Mouse (Mus musculus) kidney, adult 2 months (tissue): ENCODE measurements around the gene Pank3. TPM values are rescaled to one million over a fixed set of nuclear protein-coding genes. Genes with fewer than 3 reads are reported as not detected.

Experiments used
- DNase-seq: peaks from one replicate; pipeline ENCODE4 v3.0.0; 2021
- H3K27ac ChIP-seq: fragments of 200-500 bp; 2 replicates; pipeline ENCODE4 v1.5.1; 2012; ENCODE audit warnings: low read depth, low read length, control low read depth, inconsistent platforms; ENCODE audit not compliant: insufficient read depth
- H3K27me3 ChIP-seq: fragments of 200-500 bp; replicated peaks from 2 replicates; pipeline ENCODE4 v1.6.1; 2012; ENCODE audit warnings: mild to moderate bottlenecking, moderate library complexity, low read length, inconsistent platforms; ENCODE audit not compliant: control insufficient read depth, insufficient read depth
- H3K36me3 ChIP-seq: fragments of 200-500 bp; 2 replicates; pipeline ENCODE4 v1.6.1; 2012; ENCODE audit warnings: mild to moderate bottlenecking, moderate library complexity, low read length, inconsistent platforms; ENCODE audit not compliant: control insufficient read depth, insufficient read depth
- H3K4me1 ChIP-seq: fragments of 200-500 bp; 2 replicates; pipeline ENCODE4 v1.6.1; 2011; ENCODE audit warnings: low read length; ENCODE audit not compliant: control insufficient read depth, insufficient read depth
- H3K4me3 ChIP-seq: fragments of 200-500 bp; 2 replicates; pipeline ENCODE4 v1.5.1; 2011; ENCODE audit warnings: mild to moderate bottlenecking, low read depth, low read length, control low read depth; ENCODE audit not compliant: insufficient read depth
- CTCF ChIP-seq: fragments of 200-500 bp; conservative IDR thresholded peaks from 2 replicates; pipeline ENCODE4 v1.5.1; 2011; ENCODE audit warnings: low read depth, mild to moderate bottlenecking, control low read depth, low read length, moderate library complexity, mixed read lengths; ENCODE audit not compliant: insufficient read depth, insufficient read length
- POLR2A ChIP-seq: fragments of 200-500 bp; IDR thresholded peaks from one replicate; pipeline ENCODE4 v1.6.1; 2011; ENCODE audit warnings: low read depth, low read length, control low read depth
- WGBS: fragments of 180-500 bp; shearing (Covaris S2); methylation state at CpG from one replicate; pipeline ENCODE4 v1.1.7; 2018; 5-methylcytosine and 5-hydroxymethylcytosine counted together
- polyA plus RNA-seq: library from polyadenylated mRNA; depleted of rRNA; stranded (reverse); fragments of >200 nt; gene quantifications from 2 replicates; pipeline ENCODE4 v1.2.3, GENCODE M21; 2012

Pank3 gene
- polyA plus RNA-seq, 1 experiment = 10.4 TPM

DNA sequence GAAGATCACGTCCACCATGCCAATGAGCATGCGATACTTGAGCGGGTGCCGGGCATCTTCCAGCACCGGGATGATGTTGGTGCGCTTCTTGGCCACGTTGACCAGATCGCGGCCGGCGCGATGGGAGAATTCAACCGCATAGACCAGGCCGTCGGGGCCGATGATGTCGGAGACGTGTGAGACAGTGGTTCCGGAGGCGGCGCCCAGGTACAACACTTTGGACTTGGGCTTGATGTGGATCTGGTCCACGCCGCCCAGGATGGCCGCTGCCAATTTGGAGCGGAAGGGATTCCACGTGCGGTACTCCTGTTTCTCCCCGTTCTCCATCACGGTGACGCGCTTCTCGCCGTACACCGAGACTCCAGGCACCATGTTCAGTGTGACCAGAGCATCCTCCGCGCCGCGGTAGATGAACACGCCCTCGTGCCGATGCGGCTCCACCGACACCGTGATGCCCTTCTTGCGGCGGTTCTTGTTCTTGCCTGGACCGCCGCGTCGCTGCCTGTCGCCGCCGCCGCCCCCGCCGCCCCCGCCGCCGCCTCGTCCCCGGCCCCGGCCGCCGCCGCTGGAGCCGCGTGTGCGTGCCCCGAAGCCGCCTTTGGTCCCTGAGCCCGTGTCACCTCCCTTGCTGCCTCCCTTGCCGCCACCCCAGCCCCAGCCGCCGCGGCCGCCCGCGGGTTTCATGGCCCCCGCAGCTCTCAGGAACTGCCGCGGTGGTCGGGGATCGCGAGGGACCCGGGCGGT is 28.6 kb downstream of the Pank3 start:
- TF ChIP-seq POLR2A (no peak), CTCF (no peak)
- no peak for DNase-seq
- H3K36me3 ChIP-seq = no peaks in the 10 kb centered on the region
- H3K4me1 ChIP-seq = no peaks in the 10 kb centered on the region
- H3K4me3 ChIP-seq = no peak overlapping the region
- WGBS = 5% methylated on average over 85 of the region's 86 CpGs
- peaks cover 3% of the 10 kb centered on the region; the same call in 1 of the 2 replicates for H3K27me3 ChIP-seq
- no peak overlapping the region for H3K27ac ChIP-seq

DNA sequence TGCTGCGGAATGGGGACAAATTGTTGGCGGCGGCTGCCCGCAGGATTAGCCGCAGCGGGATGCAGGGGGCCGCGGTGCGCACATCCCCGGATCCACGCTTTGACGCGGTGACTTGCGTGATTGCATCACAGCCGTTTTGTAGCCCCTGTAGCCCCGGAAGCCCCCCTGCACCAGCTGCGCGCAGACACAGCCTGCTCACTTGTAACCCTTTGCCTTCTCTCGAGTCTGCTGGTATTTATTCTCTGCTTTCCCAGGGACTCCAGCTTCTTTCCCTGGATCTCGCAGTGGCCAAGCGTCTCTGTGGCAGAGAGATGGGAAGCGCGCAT is 29.2 kb downstream of the Pank3 start:
- no peaks in the 10 kb centered on the region for H3K4me1 ChIP-seq
- no peak overlapping the region for H3K4me3 ChIP-seq
- TF ChIP-seq CTCF (no peak), POLR2A (no peak)
- DNase-seq = no peak
- no peak overlapping the region for H3K27ac ChIP-seq
- 6% methylated on average over 23 of the region's 23 CpGs for WGBS
- H3K27me3 ChIP-seq = peaks cover 3% of the 10 kb centered on the region; the same call in 1 of the 2 replicates
- no peaks in the 10 kb centered on the region for H3K36me3 ChIP-seq

DNA sequence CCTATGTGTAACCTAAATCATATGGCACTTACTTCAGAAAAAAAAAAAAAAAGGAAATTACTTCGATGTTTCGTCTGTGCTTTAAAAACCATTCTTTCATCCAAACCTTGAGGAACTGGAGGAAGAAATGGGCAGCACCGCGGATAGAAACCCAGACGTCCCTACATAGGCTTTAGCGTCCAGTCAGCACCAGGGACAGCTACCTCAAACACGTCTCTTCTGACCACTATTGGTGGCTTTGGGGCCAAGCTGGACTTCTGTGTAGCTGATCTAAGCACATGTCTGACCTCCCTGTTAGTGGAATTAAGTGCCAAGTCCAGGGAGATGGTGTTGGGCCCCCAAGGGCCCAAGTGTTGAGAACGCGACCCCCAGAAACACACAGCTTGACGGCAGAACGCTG is 29.6 kb downstream of the Pank3 start, which contains the start of gene Fbll1:
Gene Fbll1 (minus strand): TSS at position 11 of the 400 bp plus-strand sequence.
- H3K27ac ChIP-seq = no peak within 1 kb of the TSS
- DNase-seq = peak; percentile 26
- 17% methylated on average over 11 of the region's 11 CpGs for WGBS
- TF ChIP-seq POLR2A (no peak), CTCF (no peak)
- no peaks in the 10 kb centered on the region for H3K4me1 ChIP-seq
- H3K4me3 ChIP-seq = no peak within 1 kb of the TSS
- H3K27me3 ChIP-seq = peaks cover 3% of the 10 kb centered on the region; the same call in 1 of the 2 replicates
- H3K36me3 ChIP-seq = no peaks in the 10 kb centered on the region

DNA sequence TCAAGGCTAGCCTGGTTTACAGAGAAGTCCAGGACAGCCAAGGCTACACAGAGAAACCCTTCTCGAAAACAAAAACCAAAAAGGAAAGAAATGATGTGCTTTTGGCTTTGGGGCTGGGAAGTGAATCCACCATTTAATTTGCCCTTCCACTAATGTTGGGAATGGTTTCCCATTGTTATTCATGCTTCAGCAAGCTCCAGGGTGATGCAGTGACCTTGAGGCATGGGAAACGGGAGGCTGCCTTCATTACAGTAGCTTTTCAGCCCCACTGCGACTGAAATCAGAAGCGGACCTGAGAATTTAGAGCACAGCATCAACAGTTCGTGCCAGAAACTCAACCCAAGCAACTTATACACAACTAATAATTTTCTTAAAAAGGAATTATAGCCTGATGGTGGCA is 32.0 kb downstream of the Pank3 start:
- H3K4me1 ChIP-seq = no peaks in the 10 kb centered on the region
- no peaks in the 10 kb centered on the region for H3K36me3 ChIP-seq
- no peak for DNase-seq
- TF ChIP-seq CTCF (no peak), POLR2A (no peak)
- 0 out of 2 replicates have a peak, but pooled peaks cover 3% of the 10 kb centered on the region for H3K27me3 ChIP-seq
- H3K27ac ChIP-seq = no peak overlapping the region
- H3K4me3 ChIP-seq = no peak overlapping the region
- 66% methylated on average over 5 of the region's 5 CpGs for WGBS

DNA sequence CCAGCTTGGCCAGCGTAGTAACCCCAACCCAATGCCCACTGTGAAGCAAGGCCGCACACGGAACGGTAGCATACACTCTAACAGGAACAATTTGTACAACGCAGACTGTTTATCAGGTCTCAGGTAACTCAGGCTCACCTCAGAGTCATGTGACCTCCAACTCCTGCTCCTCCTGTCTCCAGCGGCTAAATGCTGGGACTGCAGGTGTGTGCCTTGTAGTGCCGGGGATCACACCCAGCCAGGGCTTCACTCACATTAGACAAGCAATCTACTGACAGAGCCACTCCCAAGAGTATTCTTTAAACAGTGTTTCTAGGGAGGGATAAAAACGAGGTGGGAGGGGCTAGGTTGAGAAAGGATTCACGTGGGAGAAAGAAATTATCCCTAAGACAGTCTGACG is 42.2 kb downstream of the Pank3 start:
- no peaks in the 10 kb centered on the region for H3K4me1 ChIP-seq
- TF ChIP-seq POLR2A = no peak
- no peak for TF ChIP-seq CTCF
- 86% methylated on average over 10 of the region's 10 CpGs for WGBS
- peaks cover 13% of the 10 kb centered on the region for H3K36me3 ChIP-seq
- no peaks in the 10 kb centered on the region for H3K27me3 ChIP-seq
- H3K4me3 ChIP-seq = no peak overlapping the region
- DNase-seq = no peak
- no peak overlapping the region for H3K27ac ChIP-seq

DNA sequence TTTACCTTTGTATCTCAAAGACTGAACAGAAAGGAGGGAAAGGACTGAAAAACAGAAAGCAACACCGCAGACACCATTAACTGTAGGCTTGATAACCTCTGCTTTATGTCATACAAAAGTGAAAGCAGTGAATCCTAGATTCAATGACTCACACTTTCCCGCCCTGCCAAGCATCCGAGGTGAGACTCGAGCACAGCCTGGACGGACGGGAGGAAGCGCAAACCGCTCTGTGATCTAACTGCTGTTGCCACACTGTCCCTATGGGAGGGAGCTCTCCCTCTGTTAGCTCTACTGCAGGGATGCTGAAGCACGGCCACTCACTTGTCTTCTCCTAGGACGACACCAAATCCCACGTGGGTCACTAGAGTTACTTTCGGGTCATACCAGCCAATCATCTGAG is 47.0 kb downstream of the Pank3 start:
- TF ChIP-seq CTCF = no peak
- no peak for TF ChIP-seq POLR2A
- no peak for DNase-seq
- H3K27me3 ChIP-seq = no peaks in the 10 kb centered on the region
- peaks cover 23% of the 10 kb centered on the region for H3K36me3 ChIP-seq
- H3K27ac ChIP-seq = no peak overlapping the region
- no peaks in the 10 kb centered on the region for H3K4me1 ChIP-seq
- WGBS = 88% methylated on average over 12 of the region's 12 CpGs
- no peak overlapping the region for H3K4me3 ChIP-seq

DNA sequence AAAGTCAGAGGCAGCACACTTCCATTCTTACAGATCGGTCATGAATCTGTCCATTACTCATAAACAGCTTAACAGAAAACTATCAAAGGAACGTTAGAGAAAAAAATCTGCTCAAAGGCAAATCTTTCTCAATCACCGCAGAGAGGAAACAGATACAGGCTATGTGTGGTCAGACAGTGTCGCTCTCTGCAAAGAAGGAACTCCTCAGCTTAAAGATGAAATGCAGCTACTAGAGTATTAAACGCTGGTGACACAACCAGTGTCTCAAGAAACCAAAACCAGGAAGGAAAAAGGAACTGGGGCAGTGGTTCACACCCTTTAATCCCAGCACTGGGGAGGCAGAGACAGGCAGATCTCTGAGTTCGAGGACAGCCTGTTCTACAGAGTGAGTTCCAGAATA is 58.4 kb downstream of the Pank3 start:
- peaks cover 17% of the 10 kb centered on the region for H3K36me3 ChIP-seq
- H3K4me1 ChIP-seq = no peaks in the 10 kb centered on the region
- H3K4me3 ChIP-seq = no peak overlapping the region
- no peaks in the 10 kb centered on the region for H3K27me3 ChIP-seq
- WGBS = 92% methylated on average over 6 of the region's 6 CpGs
- no peak overlapping the region for H3K27ac ChIP-seq
- TF ChIP-seq CTCF = no peak
- no peak for TF ChIP-seq POLR2A
- no peak for DNase-seq
